Mouse (Mus musculus): ENCODE data around the gene Dcaf15. TPM values are rescaled to one million over a fixed set of nuclear protein-coding genes. Genes with fewer than 3 reads are reported as not detected.

Gene Dcaf15
- total and polyA plus RNA-seq, 2 experiments from 2014 or later, result 18.4 to 77.6 TPM

DNA sequence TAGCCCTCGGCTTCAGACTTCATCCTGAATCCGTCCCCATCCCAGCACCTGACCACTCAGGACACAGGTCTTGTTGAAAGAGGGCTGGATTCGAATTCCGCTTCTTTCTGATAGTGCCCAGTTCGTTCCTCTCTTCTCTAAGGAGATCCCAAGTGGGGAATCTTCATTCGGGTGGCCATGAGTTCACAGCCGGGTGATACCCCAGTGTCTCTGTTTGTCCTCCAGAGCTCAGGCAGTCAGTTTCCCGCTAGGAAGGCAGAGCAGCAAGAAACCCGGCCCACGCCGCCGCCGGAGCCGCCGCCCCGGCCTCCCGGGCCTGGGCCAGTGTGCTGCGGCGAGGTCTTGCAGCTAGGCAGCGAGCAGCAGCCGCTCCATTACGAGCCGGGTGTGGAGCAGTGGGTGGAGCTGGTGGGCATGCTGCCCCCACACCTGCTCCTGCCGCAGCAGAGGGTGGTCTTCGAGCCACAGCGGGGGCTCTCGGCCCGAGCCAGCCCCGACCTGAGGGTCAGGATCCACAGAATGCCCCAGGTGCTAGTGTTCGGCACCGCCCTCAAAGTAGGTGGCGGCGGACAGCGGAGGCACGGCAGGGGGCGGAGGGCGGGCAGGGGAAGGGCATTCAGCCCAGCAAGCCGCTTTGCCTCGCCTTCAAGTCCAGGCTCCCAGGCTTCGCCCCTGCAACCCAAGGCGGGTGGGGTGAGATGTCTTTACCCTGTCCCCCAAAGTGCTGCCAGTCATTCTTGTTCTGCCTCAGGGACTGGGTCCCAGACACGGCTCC lies 20.0 kb downstream of the Dcaf15 start:
- H3K4me2 ChIP-seq (ENCODE audit: low read depth, low read length), result 0 out of 2 replicates have a peak overlapping the region, but pooled peaks have one; percentile 10
- TF ChIP-seq CTCF (IDR thresholded peaks at IDR 0.05; ENCODE audit: low read depth), result no peak
- no peak overlapping the region for H3K9ac ChIP-seq (replicated peaks; ENCODE audit: low read length)
- ATAC-seq, result no peak
- H3K36me3 ChIP-seq (ENCODE audit: insufficient read depth, low read length), result peaks cover 40% of the 10 kb centered on the region
- 41% methylated on average over 42 of the region's 42 CpGs for WGBS
- H3K4me3 ChIP-seq (ENCODE audit: low read length), result no peak overlapping the region
- no peak overlapping the region for H3K27ac ChIP-seq
- no peaks in the 10 kb centered on the region for H3K4me1 ChIP-seq (ENCODE audit: insufficient read depth, low read length)
- H3K27me3 ChIP-seq (ENCODE audit: insufficient read depth, low read length), result no peaks in the 10 kb centered on the region
- no peak for DNase-seq (ENCODE audit: low spot score)
- H3K9me3 ChIP-seq (ENCODE audit: low read length), result no peaks in the 10 kb centered on the region

DNA sequence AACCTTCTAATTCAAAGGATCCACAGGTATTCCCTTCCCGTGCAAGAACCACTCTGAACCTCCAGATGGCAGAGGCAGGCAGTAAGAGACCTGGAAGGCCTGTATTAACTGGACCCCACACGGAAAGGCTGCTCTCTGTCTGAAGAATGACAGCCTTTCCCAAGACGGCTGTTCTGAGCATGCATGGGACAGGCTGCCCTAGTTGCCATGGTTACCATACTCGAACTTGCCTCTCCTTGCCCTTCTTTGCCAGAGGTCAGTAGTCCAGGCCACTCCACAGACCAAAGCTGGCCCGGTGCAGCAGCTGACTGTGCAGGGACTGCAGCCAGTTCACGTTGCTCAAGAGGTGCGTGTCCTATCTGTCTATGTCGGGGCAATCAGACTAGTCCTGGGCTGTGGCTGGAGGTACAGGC lies 20.7 kb downstream of the Dcaf15 start:
- Histone ChIP-seq H3K27ac (no peak overlapping the region), H3K27me3 (ENCODE audit: insufficient read depth, low read length) (no peaks in the 10 kb centered on the region), H3K9ac (replicated peaks; ENCODE audit: low read length) (no peak overlapping the region), H3K36me3 (ENCODE audit: insufficient read depth, low read length) (peaks cover 36% of the 10 kb centered on the region), H3K4me1 (ENCODE audit: insufficient read depth, low read length) (no peaks in the 10 kb centered on the region), H3K4me2 (ENCODE audit: low read depth, low read length) (no peak overlapping the region), H3K4me3 (ENCODE audit: low read length) (no peak overlapping the region), H3K9me3 (ENCODE audit: low read length) (no peaks in the 10 kb centered on the region)
- DNase-seq (ENCODE audit: low spot score) (peak; percentile 59), ATAC-seq (peak; percentile 70)
- peak; percentile 67 for TF ChIP-seq CTCF (IDR thresholded peaks at IDR 0.05; ENCODE audit: low read depth)
- 23% methylated on average over 8 of the region's 8 CpGs for WGBS

DNA sequence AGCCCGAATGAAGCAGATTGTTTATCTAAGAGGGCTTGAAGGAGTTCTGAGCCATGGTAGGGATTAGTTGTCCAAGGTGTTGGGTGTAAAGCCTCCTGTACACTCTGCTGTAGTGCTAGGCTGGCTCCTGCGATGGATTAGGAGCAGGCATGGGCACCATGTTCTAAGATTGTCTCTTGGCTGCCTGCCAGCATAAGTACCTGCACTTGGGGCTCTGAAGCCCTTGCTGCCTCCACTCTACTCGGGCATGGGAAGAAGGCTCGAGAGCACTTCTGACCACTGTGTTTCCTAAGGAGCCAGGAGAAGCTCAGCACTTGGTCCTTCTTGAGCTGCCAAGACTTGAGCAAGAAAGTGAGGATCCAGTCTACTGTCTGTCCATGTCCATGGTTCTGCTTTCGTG lies 25.4 kb downstream of the Dcaf15 start:
- H3K27me3 ChIP-seq (ENCODE audit: insufficient read depth, low read length), result no peaks in the 10 kb centered on the region
- no peak overlapping the region for H3K9ac ChIP-seq (replicated peaks; ENCODE audit: low read length)
- no peak overlapping the region for H3K4me2 ChIP-seq (ENCODE audit: low read depth, low read length)
- no peak overlapping the region for H3K4me3 ChIP-seq (ENCODE audit: low read length)
- no peak overlapping the region for H3K27ac ChIP-seq
- H3K4me1 ChIP-seq (ENCODE audit: insufficient read depth, low read length), result no peaks in the 10 kb centered on the region
- TF ChIP-seq CTCF (IDR thresholded peaks at IDR 0.05; ENCODE audit: low read depth), result no peak
- no peaks in the 10 kb centered on the region for H3K9me3 ChIP-seq (ENCODE audit: low read length)
- 91% methylated on average over 5 of the region's 5 CpGs for WGBS
- no peak for ATAC-seq
- H3K36me3 ChIP-seq (ENCODE audit: insufficient read depth, low read length), result peaks cover 24% of the 10 kb centered on the region
- DNase-seq (ENCODE audit: low spot score), result no peak

DNA sequence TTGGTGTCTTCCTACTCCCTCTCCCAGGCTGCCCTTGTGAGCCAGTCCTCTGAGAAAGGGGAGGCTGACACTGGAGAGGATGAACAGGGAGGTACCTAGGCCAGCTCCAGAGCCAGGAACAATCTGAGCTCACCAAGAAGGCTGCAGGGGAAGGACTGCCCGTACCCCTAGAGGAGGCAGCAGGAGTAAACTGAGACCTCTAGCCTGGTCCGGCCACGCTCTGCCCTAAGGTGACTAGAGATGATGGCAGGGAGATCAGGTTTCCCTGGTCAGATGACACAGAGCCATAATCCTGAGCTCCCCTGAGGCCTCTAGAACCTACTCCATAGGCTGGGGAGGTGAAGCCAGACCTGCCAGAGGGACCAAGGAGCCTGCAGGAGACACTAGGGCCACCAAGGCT lies 27.7 kb downstream of the Dcaf15 start:
- no peak overlapping the region for H3K9ac ChIP-seq (replicated peaks; ENCODE audit: low read length)
- H3K4me1 ChIP-seq (ENCODE audit: insufficient read depth, low read length), result 0 out of 2 replicates have a peak, but pooled peaks cover 7% of the 10 kb centered on the region
- H3K9me3 ChIP-seq (ENCODE audit: low read length), result no peaks in the 10 kb centered on the region
- no peak overlapping the region for H3K4me3 ChIP-seq (ENCODE audit: low read length)
- H3K36me3 ChIP-seq (ENCODE audit: insufficient read depth, low read length), result peaks cover 20% of the 10 kb centered on the region
- H3K27ac ChIP-seq, result no peak overlapping the region
- ATAC-seq (no peak), DNase-seq (ENCODE audit: low spot score) (no peak)
- H3K27me3 ChIP-seq (ENCODE audit: insufficient read depth, low read length), result no peaks in the 10 kb centered on the region
- no peak overlapping the region for H3K4me2 ChIP-seq (ENCODE audit: low read depth, low read length)
- TF ChIP-seq CTCF (IDR thresholded peaks at IDR 0.05; ENCODE audit: low read depth), result no peak
- WGBS, result 91% methylated on average over 3 of the region's 3 CpGs

GRCm38 (mm10) chr8:84076412-84076811 lies 28.2 kb downstream of the Dcaf15 start:
- Histone ChIP-seq H3K9me3 (ENCODE audit: low read length) (no peaks in the 10 kb centered on the region), H3K4me1 (ENCODE audit: insufficient read depth, low read length) (0 out of 2 replicates have a peak, but pooled peaks cover 9% of the 10 kb centered on the region), H3K27me3 (ENCODE audit: insufficient read depth, low read length) (no peaks in the 10 kb centered on the region), H3K9ac (replicated peaks; ENCODE audit: low read length) (no peak overlapping the region), H3K4me3 (ENCODE audit: low read length) (no peak overlapping the region), H3K27ac (no peak overlapping the region), H3K4me2 (ENCODE audit: low read depth, low read length) (no peak overlapping the region), H3K36me3 (ENCODE audit: insufficient read depth, low read length) (peaks cover 19% of the 10 kb centered on the region)
- ATAC-seq (no peak), DNase-seq (ENCODE audit: low spot score) (no peak)
- 96% methylated on average over 1 of the region's 1 CpGs for WGBS
- TF ChIP-seq CTCF (IDR thresholded peaks at IDR 0.05; ENCODE audit: low read depth), result no peak

GRCm38 (mm10) chr8:84073230-84073976 lies 31.2 kb downstream of the Dcaf15 start:
- 37% methylated on average over 10 of the region's 10 CpGs for WGBS
- H3K27me3 ChIP-seq (ENCODE audit: insufficient read depth, low read length), result no peaks in the 10 kb centered on the region
- TF ChIP-seq CTCF (IDR thresholded peaks at IDR 0.05; ENCODE audit: low read depth), result no peak
- ATAC-seq (no peak), DNase-seq (ENCODE audit: low spot score) (peak; percentile 28)
- H3K9me3 ChIP-seq (ENCODE audit: low read length), result no peaks in the 10 kb centered on the region
- no peak overlapping the region for H3K4me3 ChIP-seq (ENCODE audit: low read length)
- peaks cover 23% of the 10 kb centered on the region for H3K4me1 ChIP-seq (ENCODE audit: insufficient read depth, low read length)
- no peak overlapping the region for H3K4me2 ChIP-seq (ENCODE audit: low read depth, low read length)
- H3K36me3 ChIP-seq (ENCODE audit: insufficient read depth, low read length), result peaks cover 13% of the 10 kb centered on the region; the same call in 1 of the 2 replicates
- 0 out of 2 replicates have a peak overlapping the region, but pooled peaks have one; percentile 0 for H3K27ac ChIP-seq
- H3K9ac ChIP-seq (replicated peaks; ENCODE audit: low read length), result no peak overlapping the region

All from hindbrain, postnatal 0 days (tissue).